Mouse (Mus musculus) embryonic facial prominence, embryonic 11.5 days (tissue): ENCODE measurements around the gene Hsd17b13. TPM values are rescaled to one million over a fixed set of nuclear protein-coding genes. Genes with fewer than 3 reads are reported as not detected.
A peak's percentile ranks its signal among the peaks of the same experiment; 100 is the strongest.

Experiments
- ATAC-seq: fragments of 200-750 bp; cut with Nextera tagmentation; replicated peaks from 2 replicates; pipeline ENCODE4 v1.8.0; 2017; ENCODE audit warnings: low read depth; ENCODE audit not compliant: insufficient number of reproducible peaks, low FRiP score, low TSS enrichment
- DNase-seq: peaks from one replicate; pipeline ENCODE4 v3.0.0-alpha.2; 2015; ENCODE audit warnings: low spot score
- H3K27ac ChIP-seq: fragments of 300-500 bp; sonication (generic); replicated peaks from 2 replicates; pipeline ENCODE4 v1.5.1; 2014; ENCODE audit warnings: mild to moderate bottlenecking, low read depth, low read length, control low read depth
- H3K27me3 ChIP-seq: fragments of 300-500 bp; sonication (generic); 2 replicates; pipeline ENCODE4 v1.6.1; 2014; ENCODE audit warnings: mild to moderate bottlenecking, low read length, moderate library complexity, mixed read lengths; ENCODE audit not compliant: control insufficient read depth, insufficient read depth
- H3K36me3 ChIP-seq: fragments of 300-500 bp; sonication (generic); replicated peaks from 2 replicates; pipeline ENCODE4 v1.6.1; 2014; ENCODE audit warnings: low read depth, mild to moderate bottlenecking, low read length, moderate library complexity, mixed read lengths; ENCODE audit not compliant: control insufficient read depth, insufficient read depth
- H3K4me1 ChIP-seq: fragments of 300-500 bp; sonication (generic); 2 replicates; pipeline ENCODE4 v1.6.1; 2014; ENCODE audit warnings: low read length, mixed read lengths; ENCODE audit not compliant: control insufficient read depth, insufficient read depth
- H3K4me2 ChIP-seq: fragments of 300-500 bp; sonication (generic); 2 replicates; pipeline ENCODE4 v1.6.1; 2014; ENCODE audit warnings: low read depth, mild to moderate bottlenecking, control low read depth, low read length, moderate library complexity
- H3K4me3 ChIP-seq: fragments of 300-500 bp; sonication (generic); 2 replicates; pipeline ENCODE4 v1.5.1; 2014; ENCODE audit warnings: low read depth, low read length, control low read depth
- H3K9ac ChIP-seq: fragments of 300-500 bp; sonication (generic); replicated peaks from 2 replicates; pipeline ENCODE4 v1.6.1; 2014; ENCODE audit warnings: mild to moderate bottlenecking, control low read depth, low read length
- H3K9me3 ChIP-seq: fragments of 300-500 bp; sonication (generic); replicated peaks from 2 replicates; pipeline ENCODE4 v1.6.1; 2016; ENCODE audit warnings: mild to moderate bottlenecking, low read length, inconsistent platforms, mixed read lengths; ENCODE audit not compliant: control insufficient read depth
- WGBS: fragments of 180-500 bp; shearing (Covaris S2); extraction: QIAGEN DNeasy Blood & Tissue Kit; methylation state at CpG from one replicate; pipeline ENCODE4 v1.1.7; 2014; 5-methylcytosine and 5-hydroxymethylcytosine counted together
- polyA plus RNA-seq: library from polyadenylated mRNA; unstranded; fragments of >200 nt; fragmentation: Nextera tagmentation; extraction: Ambion mirVana; gene quantifications from 2 replicates; pipeline ENCODE4 v1.2.1, GENCODE M21; 2014

Gene Hsd17b13
- polyA plus RNA-seq, 1 experiment from 2014 or later: not detected

GRCm38 (mm10) chr5:103927429-103928195 lies 49.6 kb downstream of the Hsd17b13 start:
- Histone ChIP-seq H3K9me3 (no peaks in the 10 kb centered on the region), H3K36me3 (no peaks in the 10 kb centered on the region), H3K4me1 (no peaks in the 10 kb centered on the region), H3K9ac (peak overlapping the region; percentile 26; the same call in 1 of the 2 replicates), H3K4me2 (peak overlapping the region; percentile 31), H3K27me3 (no peaks in the 10 kb centered on the region), H3K4me3 (no peak overlapping the region), H3K27ac (no peak overlapping the region)
- peak; percentile 96 for DNase-seq
- WGBS: 28% methylated on average over 27 of the region's 27 CpGs
- ATAC-seq: peak; percentile 48; the same call in 1 of the 2 replicates

- no peak overlapping the region for H3K4me2 ChIP-seq
- H3K36me3 ChIP-seq: no peaks in the 10 kb centered on the region
- H3K27ac ChIP-seq: no peak overlapping the region
- no peak overlapping the region for H3K9ac ChIP-seq
- 62% methylated on average over 12 of the region's 12 CpGs for WGBS
- DNase-seq (peak; percentile 29), ATAC-seq (no peak)
- H3K9me3 ChIP-seq: no peaks in the 10 kb centered on the region
- no peak overlapping the region for H3K4me3 ChIP-seq
- H3K27me3 ChIP-seq: no peaks in the 10 kb centered on the region
- H3K4me1 ChIP-seq: no peaks in the 10 kb centered on the region
These were observed 50.8 kb downstream of the Hsd17b13 start for GRCm38 (mm10) chr5:103926398-103926797.

- H3K4me2 ChIP-seq: no peak overlapping the region
- H3K9ac ChIP-seq: no peak overlapping the region
- ATAC-seq (no peak), DNase-seq (no peak)
- WGBS: 86% methylated on average over 2 of the region's 2 CpGs
- no peaks in the 10 kb centered on the region for H3K9me3 ChIP-seq
- H3K4me1 ChIP-seq: no peaks in the 10 kb centered on the region
- H3K27ac ChIP-seq: no peak overlapping the region
- H3K4me3 ChIP-seq: no peak overlapping the region
- no peaks in the 10 kb centered on the region for H3K27me3 ChIP-seq
- H3K36me3 ChIP-seq: no peaks in the 10 kb centered on the region
These were observed 53.5 kb downstream of the Hsd17b13 start for GRCm38 (mm10) chr5:103923755-103924154.

- no peaks in the 10 kb centered on the region for H3K36me3 ChIP-seq
- H3K4me1 ChIP-seq: no peaks in the 10 kb centered on the region
- H3K27ac ChIP-seq: no peak overlapping the region
- no peaks in the 10 kb centered on the region for H3K9me3 ChIP-seq
- H3K9ac ChIP-seq: no peak overlapping the region
- WGBS: 75% methylated on average over 6 of the region's 6 CpGs
- H3K4me2 ChIP-seq: no peak overlapping the region
- no peak overlapping the region for H3K4me3 ChIP-seq
- DNase-seq: no peak
- no peaks in the 10 kb centered on the region for H3K27me3 ChIP-seq
- ATAC-seq: no peak
These were observed 54.1 kb downstream of the Hsd17b13 start for GRCm38 (mm10) chr5:103923101-103923500.

- no peak overlapping the region for H3K27ac ChIP-seq
- no peaks in the 10 kb centered on the region for H3K36me3 ChIP-seq
- H3K4me2 ChIP-seq: no peak overlapping the region
- 74% methylated on average over 5 of the region's 5 CpGs for WGBS
- no peaks in the 10 kb centered on the region for H3K9me3 ChIP-seq
- H3K27me3 ChIP-seq: no peaks in the 10 kb centered on the region
- H3K4me1 ChIP-seq: no peaks in the 10 kb centered on the region
- no peak for ATAC-seq
- H3K4me3 ChIP-seq: no peak overlapping the region
- no peak for DNase-seq
- H3K9ac ChIP-seq: no peak overlapping the region
These were observed 54.8 kb downstream of the Hsd17b13 start for GRCm38 (mm10) chr5:103922436-103922835.

- 85% methylated on average over 4 of the region's 4 CpGs for WGBS
- no peak overlapping the region for H3K9ac ChIP-seq
- no peaks in the 10 kb centered on the region for H3K9me3 ChIP-seq
- no peak overlapping the region for H3K4me2 ChIP-seq
- DNase-seq: no peak
- H3K27me3 ChIP-seq: no peaks in the 10 kb centered on the region
- no peak overlapping the region for H3K27ac ChIP-seq
- H3K4me1 ChIP-seq: no peaks in the 10 kb centered on the region
- ATAC-seq: no peak
- no peaks in the 10 kb centered on the region for H3K36me3 ChIP-seq
- no peak overlapping the region for H3K4me3 ChIP-seq
These were observed 57.7 kb downstream of the Hsd17b13 start for GRCm38 (mm10) chr5:103919497-103919896.

- H3K36me3 ChIP-seq: no peaks in the 10 kb centered on the region
- no peak overlapping the region for H3K4me2 ChIP-seq
- H3K27ac ChIP-seq: no peak overlapping the region
- ATAC-seq: no peak
- H3K9ac ChIP-seq: no peak overlapping the region
- H3K9me3 ChIP-seq: no peaks in the 10 kb centered on the region
- no peaks in the 10 kb centered on the region for H3K4me1 ChIP-seq
- no peak for DNase-seq
- H3K27me3 ChIP-seq: no peaks in the 10 kb centered on the region
- no peak overlapping the region for H3K4me3 ChIP-seq
- WGBS: 69% methylated on average over 3 of the region's 3 CpGs
These were observed 59.0 kb downstream of the Hsd17b13 start for GRCm38 (mm10) chr5:103918233-103918632.

- no peaks in the 10 kb centered on the region for H3K9me3 ChIP-seq
- ATAC-seq (no peak), DNase-seq (no peak)
- H3K36me3 ChIP-seq: no peaks in the 10 kb centered on the region
- no peak overlapping the region for H3K27ac ChIP-seq
- H3K27me3 ChIP-seq: no peaks in the 10 kb centered on the region
- H3K4me3 ChIP-seq: no peak overlapping the region
- WGBS: 66% methylated on average over 8 of the region's 8 CpGs
- no peak overlapping the region for H3K9ac ChIP-seq
- no peak overlapping the region for H3K4me2 ChIP-seq
- no peaks in the 10 kb centered on the region for H3K4me1 ChIP-seq
These were observed 59.8 kb downstream of the Hsd17b13 start for GRCm38 (mm10) chr5:103917357-103917895.
